Mouse (Mus musculus): ENCODE results near the gene Gadd45g.

Gene Gadd45g

DNA sequence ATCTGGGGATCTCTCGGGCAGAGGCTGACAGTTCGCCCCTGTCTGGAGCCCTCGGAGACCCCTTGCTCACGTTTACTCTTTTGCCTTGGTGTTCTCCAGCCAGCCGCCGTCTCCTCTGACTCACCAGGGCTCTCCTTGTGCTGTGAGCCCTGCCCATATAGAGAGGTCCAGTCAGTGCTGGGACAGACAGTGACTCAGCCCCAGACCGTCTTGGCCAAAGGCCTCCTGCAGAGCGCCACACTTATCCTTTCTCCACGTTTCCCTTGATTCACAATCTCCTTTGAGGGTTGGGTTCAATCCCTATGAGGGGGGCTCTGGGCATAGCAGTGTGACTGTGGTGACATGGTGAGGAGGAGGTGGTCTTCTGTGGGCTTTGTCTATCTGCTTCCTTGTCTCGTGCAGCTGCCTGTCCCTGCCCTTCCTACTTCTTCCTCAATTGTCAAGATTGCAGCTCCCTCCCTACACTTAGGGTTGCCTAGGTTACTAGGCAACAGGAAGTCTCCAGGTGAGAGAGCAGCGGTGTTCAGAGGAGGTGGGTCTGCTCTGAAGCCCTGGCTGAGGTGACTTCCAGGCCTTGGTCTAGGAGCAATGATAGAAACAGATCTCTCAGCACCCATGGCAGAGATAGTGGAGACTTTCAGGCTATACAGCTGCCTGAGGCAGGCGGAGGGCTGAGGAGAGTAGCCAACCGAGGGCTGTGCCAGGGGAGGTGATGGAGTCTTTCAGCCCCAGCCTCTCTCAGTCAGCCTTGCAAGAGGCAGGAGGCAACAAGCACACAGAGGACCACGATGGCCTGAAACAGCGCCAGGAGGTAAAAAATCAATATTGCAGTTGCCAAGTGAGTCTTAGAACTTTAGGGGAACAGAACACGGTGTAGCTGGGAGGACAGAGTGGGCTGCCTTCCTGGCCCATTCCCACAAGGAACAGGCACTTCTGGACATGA, 7.1 kb downstream of the Gadd45g start:
- DNase-seq (ENCODE audit: low read depth, low spot score): peak; percentile 35

DNA sequence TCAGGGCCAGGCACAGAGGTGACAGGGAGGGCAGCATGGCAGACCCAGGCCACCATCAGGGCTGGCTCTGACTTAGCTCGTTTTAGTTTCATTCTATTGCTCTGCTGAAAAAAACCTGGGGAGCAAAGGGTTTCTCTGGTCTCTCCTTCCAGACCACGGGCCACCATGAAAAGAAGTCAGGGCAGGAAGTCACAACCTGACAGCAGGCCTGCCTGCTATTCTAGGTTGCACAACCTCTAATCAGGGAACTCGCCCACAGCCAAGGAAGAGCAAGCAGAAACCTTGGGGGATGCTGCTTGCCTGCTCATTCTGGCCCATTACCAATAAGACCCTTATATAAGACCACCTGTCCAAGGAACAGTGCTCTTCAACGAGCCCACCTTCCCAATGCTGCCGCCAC, 9.1 kb downstream of the Gadd45g start:
- no peak for DNase-seq (ENCODE audit: low read depth, low spot score)

GRCm38 (mm10) chr13:51857156-51857555, 10.7 kb downstream of the Gadd45g start:
- no peak for DNase-seq (ENCODE audit: low read depth, low spot score)

GRCm38 (mm10) chr13:51858475-51858874, 12.0 kb downstream of the Gadd45g start:
- peak; percentile 46 for DNase-seq (ENCODE audit: low read depth, low spot score)

GRCm38 (mm10) chr13:51859174-51859573, 12.7 kb downstream of the Gadd45g start:
- DNase-seq (ENCODE audit: low read depth, low spot score): no peak

DNA sequence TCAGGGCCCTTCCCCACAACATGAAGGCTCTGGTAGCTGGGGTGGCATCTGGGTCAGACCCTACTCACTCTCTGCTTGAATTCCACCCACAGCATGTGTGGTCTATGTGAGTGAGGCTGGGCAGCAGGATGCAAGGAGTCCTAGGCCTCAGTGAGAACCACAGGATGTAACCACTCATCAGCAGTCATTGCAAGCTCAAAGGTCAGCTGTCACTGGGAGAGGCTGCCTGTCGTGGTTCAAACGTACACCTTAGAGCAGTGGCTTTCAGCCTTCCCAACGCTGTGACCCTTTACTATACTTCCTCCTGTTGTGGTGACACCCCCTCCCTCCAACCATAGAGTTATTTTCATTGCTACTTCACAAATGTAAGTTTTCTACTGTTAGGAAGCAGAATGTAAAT, 13.3 kb downstream of the Gadd45g start:
- no peak for DNase-seq (ENCODE audit: low read depth, low spot score)

DNA sequence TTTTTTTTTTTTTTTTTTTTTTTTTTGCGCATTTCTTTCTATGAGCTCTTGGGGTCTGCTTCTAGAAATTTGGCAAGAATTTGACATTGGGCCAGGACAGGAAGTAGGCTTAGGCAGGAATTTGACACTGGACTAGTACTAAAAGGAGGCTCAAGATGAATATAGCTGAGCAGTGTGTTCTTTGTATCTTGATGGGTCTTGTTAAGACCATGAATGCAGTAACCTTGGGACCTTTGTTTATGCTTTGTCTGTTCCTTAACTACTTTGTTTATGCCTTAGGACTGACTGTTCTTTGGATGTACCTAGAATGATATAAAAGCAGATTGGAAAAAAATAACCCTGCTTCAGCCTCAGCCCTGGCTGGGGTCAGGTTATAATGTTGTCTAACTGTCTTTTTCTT, 16.3 kb downstream of the Gadd45g start:
- peak; percentile 77 for DNase-seq (ENCODE audit: low read depth, low spot score)

GRCm38 (mm10) chr13:51866151-51866659, 19.7 kb downstream of the Gadd45g start:
- DNase-seq (ENCODE audit: low read depth, low spot score): peak; percentile 32

DNA sequence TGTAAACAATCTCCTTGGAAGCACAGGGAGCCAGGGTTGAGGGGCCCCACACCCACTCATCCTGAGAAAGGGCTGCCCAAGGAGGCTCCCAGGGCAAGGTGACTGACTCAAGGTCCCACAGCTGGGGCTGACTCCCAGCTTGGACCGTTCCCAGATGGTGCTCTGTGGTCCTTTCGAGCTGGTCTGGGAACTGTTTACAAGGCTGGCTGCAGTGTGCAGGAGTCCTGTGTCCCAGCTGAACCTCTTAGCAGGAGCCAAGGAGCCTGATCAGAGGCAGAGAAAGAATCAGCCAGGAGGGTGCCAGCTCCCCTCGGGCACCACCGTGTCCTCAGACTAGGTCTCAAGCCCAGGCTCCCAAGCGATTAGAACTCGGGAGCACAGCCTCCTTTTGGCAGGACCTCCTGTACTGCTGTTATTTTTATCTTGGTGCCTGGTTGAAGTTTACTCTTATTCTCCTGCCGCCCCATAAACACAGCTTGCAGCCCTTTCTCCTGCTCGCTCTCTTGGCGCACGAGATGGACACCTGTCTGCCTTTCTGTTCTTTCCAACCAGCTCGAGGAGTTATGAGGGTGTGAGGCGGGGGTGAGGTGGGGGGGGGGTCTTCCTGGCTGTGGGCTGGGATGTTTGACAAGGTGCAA, 22.1 kb downstream of the Gadd45g start:
- DNase-seq (ENCODE audit: low read depth, low spot score): peak; percentile 60

- no peak for DNase-seq (ENCODE audit: low read depth, low spot score)
Measured at GRCm38 (mm10) chr13:51869129-51869491, 22.6 kb downstream of the Gadd45g start.

DNA sequence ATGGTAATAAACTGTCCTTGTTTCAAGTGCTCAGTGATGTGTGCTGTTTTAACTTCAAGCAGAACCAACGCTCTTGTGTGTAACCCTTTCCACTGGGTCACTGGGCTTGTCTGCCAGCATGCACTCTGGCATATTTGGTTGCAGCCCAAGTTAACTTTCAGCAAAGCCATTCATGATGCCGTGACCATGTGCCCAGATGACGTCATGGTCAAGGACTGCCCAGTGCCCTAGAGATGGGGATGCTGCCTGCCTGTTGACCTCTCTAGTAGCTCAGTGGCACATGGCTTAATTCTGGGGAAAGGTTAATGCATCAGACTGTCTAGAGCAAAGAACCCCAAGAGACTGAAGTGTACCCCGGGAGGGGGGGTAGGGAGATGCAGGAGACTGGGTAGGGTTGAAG, 24.7 kb downstream of the Gadd45g start:
- DNase-seq (ENCODE audit: low read depth, low spot score): no peak

DNA sequence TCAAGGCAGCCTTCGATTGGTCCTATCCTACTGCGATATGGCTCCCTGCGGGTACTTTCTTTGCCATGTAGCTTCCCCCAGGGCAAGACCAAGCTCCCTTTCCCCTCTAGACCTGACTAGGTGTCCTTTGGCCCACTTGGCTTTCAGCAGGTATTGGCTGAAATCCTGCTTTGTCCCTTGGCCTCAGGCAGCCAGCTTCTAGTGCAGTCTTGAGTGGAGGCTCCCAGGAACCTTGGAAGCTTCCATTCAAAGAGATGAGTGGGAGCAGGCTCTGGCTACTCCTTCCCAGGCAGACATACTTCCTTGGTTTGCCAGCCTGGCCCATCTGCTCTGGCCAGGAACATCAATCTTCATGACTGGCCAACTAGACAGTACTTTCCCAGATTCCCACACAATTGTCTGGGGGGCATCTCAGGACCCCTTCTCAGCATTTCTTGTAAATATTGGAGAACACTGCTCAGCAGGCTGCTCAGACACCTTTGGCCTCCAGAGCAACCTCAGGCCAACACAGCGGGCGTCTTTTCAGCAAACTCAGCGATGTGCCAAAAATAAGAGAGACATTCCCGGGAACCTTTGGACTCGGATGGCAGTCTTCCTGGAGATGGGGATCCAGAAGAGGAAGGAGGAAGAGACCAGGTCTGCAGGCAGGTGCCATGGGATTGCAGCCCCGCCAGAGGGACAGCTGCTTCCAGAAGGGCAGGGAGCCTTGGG, 25.9 kb downstream of the Gadd45g start:
- DNase-seq (ENCODE audit: low read depth, low spot score): no peak

GRCm38 (mm10) chr13:51872963-51873514, 26.6 kb downstream of the Gadd45g start:
- DNase-seq (ENCODE audit: low read depth, low spot score): no peak

GRCm38 (mm10) chr13:51873786-51874185, 27.3 kb downstream of the Gadd45g start:
- no peak for DNase-seq (ENCODE audit: low read depth, low spot score)

GRCm38 (mm10) chr13:51876131-51876530, 29.7 kb downstream of the Gadd45g start:
- DNase-seq (ENCODE audit: low read depth, low spot score): no peak

GRCm38 (mm10) chr13:51878806-51879205, 32.3 kb downstream of the Gadd45g start:
- no peak for DNase-seq (ENCODE audit: low read depth, low spot score)

GRCm38 (mm10) chr13:51879571-51879970, 33.1 kb downstream of the Gadd45g start:
- DNase-seq (ENCODE audit: low read depth, low spot score): no peak

GRCm38 (mm10) chr13:51880019-51880418, 33.5 kb downstream of the Gadd45g start:
- DNase-seq (ENCODE audit: low read depth, low spot score): no peak

GRCm38 (mm10) chr13:51881271-51882128, 35.0 kb downstream of the Gadd45g start:
- DNase-seq (ENCODE audit: low read depth, low spot score): no peak

GRCm38 (mm10) chr13:51882218-51882617, 35.7 kb downstream of the Gadd45g start:
- DNase-seq (ENCODE audit: low read depth, low spot score): no peak

GRCm38 (mm10) chr13:51884250-51884649, 37.8 kb downstream of the Gadd45g start:
- no peak for DNase-seq (ENCODE audit: low read depth, low spot score)

Data from ZHBTc4 (cell line).